Mouse (Mus musculus) kidney, postnatal 25 days (tissue): Measurements from ENCODE around the gene Map4k3.
"Not testable (repeated sequence)": the region's sequence is repeated elsewhere in the genome, so short reads cannot be mapped to it uniquely, and the experiment has no call there.

ENCODE experiments used
- DNase-seq, 2 experiments: peaks; one replicate each; pipeline ENCODE4 v3.0.0; 2021; ENCODE audit warnings: mixed read lengths in 2 of 2

The Map4k3 gene

GRCm38 (mm10) chr17:80728062-80728858, at the start of gene Map4k3:
Gene Map4k3, minus strand, starts transcription at chr17:80728485.
- peak; percentile 94 to 98 for DNase-seq

GRCm38 (mm10) chr17:80777581-80777980, 49.3 kb upstream of the Map4k3 start:
- DNase-seq, result no peak

- no peak for DNase-seq
Observed at GRCm38 (mm10) chr17:80775178-80775788, 47.0 kb upstream of the Map4k3 start.

- no peak for DNase-seq
Observed at GRCm38 (mm10) chr17:80772545-80773453, 44.5 kb upstream of the Map4k3 start.

- no peak for DNase-seq
Observed at GRCm38 (mm10) chr17:80770065-80770464, 41.8 kb upstream of the Map4k3 start.

GRCm38 (mm10) chr17:80765204-80765603, 36.9 kb upstream of the Map4k3 start:
- no peak for DNase-seq

GRCm38 (mm10) chr17:80763065-80763681, 34.9 kb upstream of the Map4k3 start:
- no peak for DNase-seq

- no peak for DNase-seq
Observed at GRCm38 (mm10) chr17:80762391-80763040, 34.2 kb upstream of the Map4k3 start.

GRCm38 (mm10) chr17:80761191-80761590, 32.9 kb upstream of the Map4k3 start:
- not testable (repeated sequence) for DNase-seq

- DNase-seq, result peak in 1 of 2 experiments; percentile 45
Observed at GRCm38 (mm10) chr17:80760344-80761145, 32.3 kb upstream of the Map4k3 start.

GRCm38 (mm10) chr17:80756043-80756442, 27.8 kb upstream of the Map4k3 start:
- peak; percentile 42 to 78 for DNase-seq

GRCm38 (mm10) chr17:80755076-80755871, 27.0 kb upstream of the Map4k3 start:
- DNase-seq, result peak in 1 of 2 experiments; percentile 9

GRCm38 (mm10) chr17:80754589-80754988, 26.3 kb upstream of the Map4k3 start:
- no peak for DNase-seq

- DNase-seq, result no peak
Observed at GRCm38 (mm10) chr17:80752466-80752865, 24.2 kb upstream of the Map4k3 start.

GRCm38 (mm10) chr17:80739421-80739820, 11.1 kb upstream of the Map4k3 start:
- DNase-seq, result no peak

GRCm38 (mm10) chr17:80734700-80735099, 6.4 kb upstream of the Map4k3 start:
- no peak for DNase-seq

- DNase-seq, result peak; percentile 56 to 59
Observed at GRCm38 (mm10) chr17:80733121-80733800, 5.0 kb upstream of the Map4k3 start.

GRCm38 (mm10) chr17:80732256-80732655, 4.0 kb upstream of the Map4k3 start:
- peak; percentile 44 to 54 for DNase-seq

- DNase-seq, result not testable (repeated sequence)
Observed at GRCm38 (mm10) chr17:80730283-80730682, 2.0 kb upstream of the Map4k3 start.

GRCm38 (mm10) chr17:80729825-80730224, 1.5 kb upstream of the Map4k3 start:
- no peak for DNase-seq
